Mouse (Mus musculus) liver, postnatal 0 days (tissue): ENCODE results near the gene Syt8.

ENCODE experiments used
- CTCF ChIP-seq: sonication (generic); IDR thresholded peaks from 2 replicates; pipeline ENCODE4 v1.5.1; 2016; ENCODE audit warnings: antibody characterized with exemption, low read depth
- EP300 ChIP-seq: IDR thresholded peaks from 2 replicates; pipeline ENCODE4 v1.6.1; 2016; ENCODE audit warnings: antibody characterized with exemption, low read depth, mild to moderate bottlenecking

- TF ChIP-seq CTCF (no peak), EP300 (no peak)
These were observed 22.2 kb downstream of the Syt8 start for GRCm38 (mm10) chr7:142456806-142457205.
